In the genomic region with DNA sequence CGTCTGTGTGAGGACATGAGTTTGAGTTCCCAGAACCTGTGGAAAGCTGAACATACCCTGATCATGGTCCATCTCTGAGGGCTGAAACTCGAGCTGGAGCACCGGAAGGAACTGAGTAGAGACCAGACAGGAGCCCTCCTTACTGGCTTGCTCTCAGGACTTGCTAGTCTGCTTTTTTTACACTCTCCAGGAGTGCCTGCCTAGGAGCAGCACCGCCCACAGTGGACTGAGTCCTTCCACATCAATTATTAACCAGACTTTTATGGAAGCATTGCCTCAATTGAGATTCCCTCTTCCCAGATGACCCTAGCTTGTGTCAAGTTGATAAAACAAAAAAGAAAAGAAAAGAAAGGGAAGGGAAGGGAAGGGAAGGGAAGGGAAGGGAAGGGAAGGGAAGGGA, we compare ENCODE assay signal across 19 mouse cellular contexts.
"Had no signal": no experiment of that assay in that cellular context is flagged by ENCODE, and none has a peak within 500 bp of the region (broad histone marks: within the 10 kb centered on the region; RNA-seq: fewer than 3 reads in every experiment).

No protein-coding gene starts in this region.

- ATAC-seq: forebrain, postnatal 0 days; hindbrain, postnatal 0 days; intestine, embryonic 16.5 days; liver, embryonic 12.5 days had no signal

- H3K27ac ChIP-seq: hindbrain, embryonic 13.5 days; hindbrain, embryonic 15.5 days; hindbrain, postnatal 0 days; limb, embryonic 13.5 days; limb, embryonic 15.5 days; liver, embryonic 12.5 days; liver, embryonic 14.5 days had no signal

- H3K4me1 ChIP-seq: heart, embryonic 12.5 days; hindbrain, embryonic 15.5 days; limb, embryonic 15.5 days had no signal

- H3K27me3 ChIP-seq: heart, embryonic 12.5 days; hindbrain, embryonic 13.5 days; hindbrain, embryonic 15.5 days; limb, embryonic 13.5 days; limb, embryonic 15.5 days had no signal

- H3K36me3 ChIP-seq: heart, embryonic 12.5 days; hindbrain, embryonic 13.5 days; hindbrain, embryonic 15.5 days; limb, embryonic 13.5 days; limb, embryonic 15.5 days; liver, embryonic 12.5 days had no signal

- DNase-seq: forebrain, postnatal 0 days; gastrocnemius, postnatal 14 days; gastrocnemius, postnatal 36 days; heart, adult 18-20 months; heart, postnatal 10 days; kidney, adult 11 months; kidney, postnatal 10 days; layer of hippocampus, adult 9-11 months; layer of hippocampus, postnatal 36 days; left cerebral cortex, postnatal 4 days had no signal

- H3K4me3 ChIP-seq: heart, embryonic 12.5 days; hindbrain, embryonic 13.5 days; hindbrain, embryonic 15.5 days; limb, embryonic 13.5 days; limb, embryonic 15.5 days; liver, embryonic 12.5 days had no signal

- H3K9me3 ChIP-seq: heart, embryonic 12.5 days; hindbrain, embryonic 13.5 days; hindbrain, embryonic 15.5 days; limb, embryonic 13.5 days; limb, embryonic 15.5 days; liver, embryonic 12.5 days had no signal

- H3K4me2 ChIP-seq: heart, embryonic 12.5 days; hindbrain, embryonic 13.5 days; hindbrain, embryonic 15.5 days; limb, embryonic 13.5 days; limb, embryonic 15.5 days; liver, embryonic 12.5 days had no signal

- H3K9ac ChIP-seq: forebrain, postnatal 0 days; heart, embryonic 12.5 days; hindbrain, embryonic 13.5 days; hindbrain, embryonic 15.5 days; limb, embryonic 13.5 days; limb, embryonic 15.5 days; liver, embryonic 12.5 days; liver, embryonic 14.5 days had no signal
